Mouse (Mus musculus) right cerebral cortex, adult 18-20 months (tissue): ENCODE results near the gene Rxrb.

ENCODE experiments used
- DNase-seq: peaks from one replicate; pipeline ENCODE4 v3.0.0; 2022; ENCODE audit warnings: mixed read lengths

The Rxrb gene

DNA sequence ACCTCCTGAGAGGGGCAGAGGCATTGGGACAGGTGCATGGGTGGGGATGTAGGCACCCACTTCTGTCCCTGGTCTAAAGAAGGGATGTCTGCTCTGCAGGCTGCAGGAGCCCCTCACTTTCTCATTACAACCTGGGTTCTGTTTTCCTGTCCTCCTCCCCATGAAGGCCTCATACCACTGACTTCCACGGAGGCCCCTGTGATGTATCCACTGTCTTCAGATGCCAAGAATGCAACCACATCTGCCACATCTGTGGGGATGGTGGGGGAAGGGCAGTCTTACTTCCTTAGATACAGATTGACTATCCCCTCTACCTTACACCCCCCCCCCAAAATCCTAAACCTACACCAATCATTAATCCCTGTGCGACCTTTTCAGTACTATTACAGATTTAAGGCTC, 5.4 kb upstream of the Rxrb start:
- no peak for DNase-seq

DNA sequence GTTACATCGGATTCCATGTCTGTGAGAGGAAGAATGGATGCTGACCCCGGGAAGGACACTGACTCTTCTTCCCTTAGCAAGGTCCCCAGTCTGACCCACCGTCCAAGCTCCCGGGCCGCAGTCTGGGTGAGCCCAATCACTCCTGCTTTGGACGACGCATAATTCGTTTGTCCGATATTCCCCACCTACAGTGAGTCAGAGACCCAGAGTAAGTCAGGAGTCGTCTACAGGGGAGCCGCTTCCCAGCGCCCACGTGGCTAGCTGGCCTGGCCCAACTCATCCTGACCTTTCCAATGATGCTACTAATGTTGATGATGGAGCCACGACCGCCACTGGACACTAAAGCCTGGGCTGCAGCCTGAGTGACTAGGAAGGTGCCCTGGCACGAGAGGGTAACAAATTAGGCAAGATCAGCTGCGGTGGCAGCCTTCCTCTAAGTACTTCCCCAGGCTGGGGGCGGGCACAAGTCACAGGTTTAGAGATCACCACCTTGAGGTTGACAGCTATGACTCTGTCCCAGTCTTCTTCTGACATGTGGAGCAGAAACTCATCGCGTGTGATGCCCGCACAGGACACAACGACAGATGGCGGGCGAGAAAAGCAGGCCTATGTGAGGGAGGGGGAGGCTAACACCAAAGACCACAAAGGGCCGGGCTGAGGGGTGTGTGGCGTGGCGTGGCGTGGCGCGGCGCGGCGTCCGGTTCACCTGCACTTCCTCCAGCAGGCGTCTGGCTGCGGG, 4.5 kb upstream of the Rxrb start:
- DNase-seq: no peak

DNA sequence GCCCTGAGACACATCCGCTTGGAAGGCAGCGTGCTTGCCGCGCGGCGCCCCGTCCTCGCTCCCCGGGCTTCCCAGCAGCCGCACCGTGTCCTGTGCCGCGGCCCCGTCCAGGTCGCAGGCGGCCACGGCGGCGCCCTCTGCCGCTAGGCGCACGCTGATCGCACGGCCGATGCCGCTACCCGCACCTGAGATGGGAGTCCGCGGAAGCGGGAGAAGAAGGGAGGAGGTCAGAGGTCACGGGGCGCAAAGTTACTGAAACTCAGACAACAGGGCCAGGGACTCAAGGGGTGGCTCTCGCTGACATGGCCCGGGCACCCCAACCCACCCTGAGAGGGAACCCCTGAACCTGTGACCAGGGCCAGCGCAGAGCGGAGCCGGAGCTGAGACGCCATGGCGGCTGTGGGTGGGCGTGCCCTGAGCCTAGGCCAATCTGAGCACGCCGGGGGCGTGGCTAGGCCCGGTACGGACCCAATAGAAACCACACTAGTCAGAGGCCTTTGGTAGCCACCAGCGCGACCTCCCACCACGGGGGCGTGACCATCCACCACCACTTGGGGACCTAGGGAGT, 3.9 kb upstream of the Rxrb start, which contains the start of gene H2-Ke6:
Gene H2-Ke6 (minus strand): TSS at position 405 of the 568 bp plus-strand sequence.
- peak; percentile 94 for DNase-seq

DNA sequence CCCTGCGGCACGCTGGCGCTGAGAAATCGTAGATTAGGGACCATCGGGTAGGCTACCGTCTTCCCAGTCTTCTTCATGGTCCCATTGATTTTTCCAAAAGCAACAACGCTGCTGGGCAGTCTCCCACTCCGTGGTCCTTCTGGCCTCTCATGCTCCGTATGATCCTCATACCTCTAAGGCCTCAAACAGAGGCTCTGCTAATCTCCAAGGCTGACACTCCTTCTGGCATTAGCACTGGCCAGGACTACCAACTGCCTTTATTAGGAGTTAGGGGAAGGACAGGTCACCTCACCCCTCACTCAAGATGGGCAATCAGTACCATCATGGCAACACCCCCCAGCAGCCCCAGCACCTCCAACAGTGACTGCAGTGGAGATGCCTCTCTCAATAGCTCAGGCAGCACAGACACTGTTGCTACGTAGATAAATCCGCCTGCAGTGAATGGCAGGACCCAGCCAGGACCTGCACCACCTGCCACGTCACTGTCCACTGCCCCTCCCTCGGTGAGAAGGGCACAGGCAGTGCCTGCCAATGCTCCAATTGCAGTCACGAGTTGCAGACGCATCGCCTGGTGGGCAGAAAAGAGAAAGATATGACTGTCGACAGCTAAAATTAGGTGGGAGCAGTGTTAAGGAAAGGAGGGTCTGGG, 3.0 kb upstream of the Rxrb start:
- no peak for DNase-seq

DNA sequence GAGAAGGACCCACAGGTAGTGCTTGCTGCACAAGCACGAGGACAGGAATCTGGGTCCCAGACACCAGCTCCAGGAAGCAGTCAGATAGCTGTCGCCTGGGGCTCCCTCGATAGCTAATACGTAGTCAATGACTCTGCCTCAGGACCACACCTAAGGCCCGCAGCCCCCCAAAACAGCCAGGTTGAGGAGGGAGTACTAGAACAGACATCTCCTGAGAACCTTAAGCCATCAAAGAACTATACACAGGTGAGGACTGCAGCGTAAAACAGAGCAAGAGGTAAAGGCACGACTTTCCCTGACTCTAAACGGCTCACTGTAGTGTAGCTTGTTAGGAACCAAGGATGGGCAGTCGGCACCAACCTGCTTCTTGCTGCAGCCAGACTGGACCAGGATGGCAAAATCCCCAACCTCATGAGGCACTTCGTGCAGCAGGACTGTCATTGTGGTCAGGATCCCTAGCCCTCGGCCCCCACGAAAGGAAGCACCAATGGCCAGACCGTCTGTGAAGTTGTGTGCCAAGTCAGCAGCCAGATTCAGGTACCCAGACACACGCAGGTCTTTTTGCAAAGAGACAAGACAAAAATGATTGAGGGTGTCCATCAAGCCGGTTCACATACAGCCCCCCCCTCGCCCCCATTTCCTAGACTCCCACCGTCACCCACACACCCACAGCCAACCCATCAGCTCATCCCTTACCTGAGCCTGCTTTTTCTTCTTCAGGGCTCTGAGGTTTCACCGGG, 2.3 kb upstream of the Rxrb start:
- DNase-seq: no peak

DNA sequence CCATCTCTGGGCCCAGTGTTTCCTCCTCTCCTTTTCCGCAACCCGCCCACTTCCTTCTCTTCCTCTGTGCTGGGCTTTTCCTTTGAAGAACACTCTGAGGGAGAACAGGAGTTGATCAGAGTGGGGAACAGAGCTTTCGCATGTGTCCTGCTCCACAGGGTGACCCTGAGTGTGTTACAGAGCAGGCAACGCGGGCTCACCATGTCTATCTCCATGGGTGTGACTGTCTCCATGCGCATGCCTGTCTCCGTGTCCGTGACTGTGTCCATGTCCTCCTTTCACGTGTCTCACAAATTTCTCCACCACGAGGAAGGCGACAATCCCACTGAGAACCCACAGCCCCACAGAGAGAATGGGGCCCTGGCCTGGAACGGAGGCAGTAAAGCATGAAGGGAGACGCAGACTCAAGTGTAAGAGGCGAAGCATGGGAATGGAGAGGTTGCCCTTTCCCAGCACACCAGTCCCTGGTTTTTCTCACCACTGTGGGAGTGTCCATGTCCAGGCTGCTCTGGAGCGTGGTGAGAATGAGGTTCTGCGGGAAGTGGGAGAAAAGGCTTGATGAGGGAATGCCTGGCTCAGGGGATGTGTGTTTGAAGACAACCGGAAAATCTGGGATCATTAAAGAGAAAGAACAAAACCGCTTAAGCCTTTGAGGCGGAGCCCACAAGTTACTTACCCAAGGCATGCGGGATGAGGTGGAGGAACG, 1.6 kb upstream of the Rxrb start:
- DNase-seq: no peak

DNA sequence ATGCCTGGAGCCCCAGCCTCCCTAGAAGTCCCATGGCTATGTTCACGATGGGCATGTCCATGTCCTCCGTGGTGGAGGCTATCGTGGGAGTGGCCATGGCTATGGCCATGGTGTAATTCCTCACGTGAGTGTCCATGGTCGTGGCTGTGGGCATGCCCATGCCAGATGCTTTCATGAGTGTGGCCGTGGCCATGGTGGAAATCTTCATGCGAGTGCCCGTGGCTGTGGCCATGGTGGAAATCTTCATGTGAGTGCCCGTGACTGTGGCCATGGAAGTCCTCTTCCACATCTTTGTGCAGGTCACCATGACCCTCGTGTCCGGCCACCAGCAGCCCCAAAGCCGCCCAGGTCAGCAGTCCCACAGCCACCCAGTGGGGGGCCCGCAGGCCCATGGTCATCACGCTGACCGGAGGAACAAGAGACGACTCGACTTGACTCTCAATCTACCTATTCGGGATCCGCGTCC, 718 bp upstream of the Rxrb start:
- no peak for DNase-seq

DNA sequence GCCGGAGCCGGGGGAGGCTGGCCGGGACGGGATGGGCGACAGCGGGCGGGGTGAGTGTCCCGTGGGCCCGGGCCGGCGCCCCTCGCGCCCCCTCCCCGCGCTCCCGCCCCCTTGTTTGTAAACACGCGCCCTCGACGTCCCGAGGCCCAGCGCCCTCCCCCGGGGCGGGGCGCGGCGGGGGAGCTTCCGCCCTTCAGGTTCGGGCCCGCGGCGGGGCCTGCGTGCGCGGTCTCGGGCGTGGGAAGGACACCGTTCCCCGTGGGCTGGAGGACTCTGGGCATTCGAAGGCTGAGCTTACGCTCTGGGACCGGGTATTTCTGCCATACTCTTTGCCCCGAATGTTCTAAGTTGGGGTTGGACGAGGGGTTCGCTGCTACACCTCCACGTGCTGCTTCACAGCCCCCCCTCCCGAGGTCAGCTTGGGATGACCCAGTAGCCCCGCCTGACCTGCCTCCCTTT, 591 bp downstream of the Rxrb start:
- no peak for DNase-seq

DNA sequence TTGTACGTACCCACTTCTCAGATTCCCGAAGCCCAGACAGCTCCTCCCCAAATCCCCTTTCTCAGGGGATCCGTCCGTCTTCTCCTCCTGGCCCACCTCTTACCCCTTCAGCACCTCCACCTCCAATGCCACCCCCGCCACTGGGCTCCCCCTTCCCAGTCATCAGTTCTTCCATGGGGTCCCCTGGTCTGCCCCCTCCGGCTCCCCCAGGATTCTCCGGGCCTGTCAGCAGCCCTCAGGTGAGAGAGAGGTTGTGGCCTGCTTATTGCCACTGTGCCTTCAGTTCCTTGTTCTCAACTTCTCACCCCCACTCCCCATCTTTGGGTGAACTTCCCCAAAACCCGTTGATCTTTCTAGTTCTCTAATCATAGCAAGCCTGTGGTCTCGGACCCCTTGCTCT, 1.2 kb downstream of the Rxrb start:
- no peak for DNase-seq

DNA sequence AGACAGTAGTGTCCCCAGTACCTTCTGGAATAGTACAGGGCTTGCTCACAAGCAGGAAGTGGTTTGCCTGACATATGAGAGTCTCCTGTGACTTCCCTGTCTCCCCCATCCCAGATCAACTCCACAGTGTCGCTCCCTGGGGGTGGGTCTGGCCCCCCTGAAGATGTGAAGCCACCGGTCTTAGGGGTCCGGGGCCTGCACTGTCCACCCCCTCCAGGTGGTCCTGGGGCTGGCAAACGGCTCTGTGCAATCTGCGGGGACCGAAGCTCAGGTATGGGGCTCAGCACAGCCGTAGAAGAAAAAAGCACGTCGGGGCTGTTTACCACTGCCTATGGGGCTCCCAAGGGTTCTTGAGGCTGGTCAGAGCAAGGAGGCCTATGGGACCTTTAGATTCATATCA, 1.8 kb downstream of the Rxrb start:
- no peak for DNase-seq

DNA sequence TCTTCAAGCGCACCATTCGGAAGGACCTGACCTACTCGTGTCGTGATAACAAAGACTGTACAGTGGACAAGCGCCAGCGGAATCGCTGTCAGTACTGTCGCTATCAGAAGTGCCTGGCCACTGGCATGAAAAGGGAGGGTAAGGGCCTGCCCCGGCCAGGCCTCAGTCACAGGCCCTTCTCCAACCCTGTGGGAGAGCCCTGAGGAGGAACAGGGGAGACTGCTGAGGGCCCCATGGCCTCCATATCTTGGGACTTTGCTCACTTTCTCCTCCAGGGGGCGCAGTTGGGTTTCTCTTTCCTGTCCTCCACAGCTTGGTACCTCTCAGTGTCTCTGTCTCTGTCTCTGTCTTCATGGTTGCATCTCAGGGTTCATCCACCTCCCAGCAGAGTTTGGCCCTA, 2.5 kb downstream of the Rxrb start:
- DNase-seq: peak; percentile 63

DNA sequence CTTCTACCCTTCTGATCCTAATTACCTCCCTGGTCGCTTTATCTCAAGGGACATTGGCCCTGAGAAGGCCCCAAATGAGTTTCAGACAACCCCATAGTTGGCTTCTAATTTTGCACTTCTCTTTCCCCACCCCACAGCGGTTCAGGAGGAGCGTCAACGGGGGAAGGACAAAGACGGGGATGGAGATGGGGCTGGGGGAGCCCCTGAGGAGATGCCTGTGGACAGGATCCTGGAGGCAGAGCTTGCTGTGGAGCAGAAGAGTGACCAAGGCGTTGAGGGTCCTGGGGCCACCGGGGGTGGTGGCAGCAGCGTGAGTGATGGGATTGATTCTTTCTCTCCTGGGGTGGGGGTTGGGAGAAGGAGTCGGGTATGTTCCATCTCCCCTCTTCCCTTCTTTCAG, 3.9 kb downstream of the Rxrb start:
- no peak for DNase-seq

DNA sequence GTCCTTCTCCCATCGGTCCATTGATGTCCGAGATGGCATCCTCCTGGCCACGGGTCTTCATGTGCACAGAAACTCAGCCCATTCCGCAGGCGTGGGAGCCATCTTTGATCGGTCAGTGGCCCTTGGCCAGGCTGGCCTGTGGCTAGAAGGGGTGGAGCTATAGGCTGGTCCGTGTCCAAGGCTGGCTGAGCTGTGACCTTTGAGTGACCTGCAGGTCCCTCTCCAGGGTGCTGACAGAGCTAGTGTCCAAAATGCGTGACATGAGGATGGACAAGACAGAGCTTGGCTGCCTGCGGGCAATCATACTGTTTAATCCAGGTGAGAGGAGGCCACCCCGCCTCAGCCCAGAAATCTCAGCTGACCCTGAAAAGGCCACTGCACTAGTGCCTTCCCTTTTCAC, 5.0 kb downstream of the Rxrb start:
- no peak for DNase-seq

DNA sequence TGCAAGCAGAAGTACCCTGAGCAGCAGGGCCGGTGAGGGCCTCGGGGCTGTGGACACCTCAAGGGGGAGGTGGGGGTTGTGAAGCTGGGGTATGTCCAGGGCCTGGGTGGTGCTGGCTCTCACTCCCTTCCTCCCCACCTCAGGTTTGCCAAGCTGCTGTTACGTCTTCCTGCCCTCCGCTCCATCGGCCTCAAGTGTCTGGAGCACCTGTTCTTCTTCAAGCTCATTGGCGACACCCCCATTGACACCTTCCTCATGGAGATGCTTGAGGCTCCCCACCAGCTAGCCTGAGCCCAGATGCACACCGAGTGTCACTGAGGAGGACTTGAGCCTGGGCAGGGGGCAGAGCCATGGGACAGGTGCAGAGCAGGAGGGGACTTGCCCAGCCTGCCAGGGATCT, 5.6 kb downstream of the Rxrb start:
- DNase-seq: no peak

DNA sequence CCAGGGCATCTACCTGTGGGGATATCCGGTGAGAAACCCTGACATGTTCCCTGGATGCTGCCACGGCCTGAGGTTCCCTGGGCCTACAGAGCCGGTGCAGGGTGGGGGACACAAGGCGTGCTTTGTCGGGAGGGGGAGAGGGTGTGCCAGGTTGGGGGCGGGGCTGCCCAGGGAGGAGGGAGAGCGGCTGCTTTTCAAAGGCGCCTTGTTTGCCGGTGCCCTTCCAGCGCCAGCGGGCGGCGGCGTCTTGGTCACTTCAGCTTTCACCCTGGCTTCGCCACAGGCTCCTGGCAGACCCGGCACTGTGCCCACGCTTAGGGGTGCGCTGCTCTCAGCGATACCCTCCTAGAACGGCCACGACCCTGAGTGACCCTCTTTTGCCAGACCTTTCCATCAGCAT, 6.8 kb downstream of the Rxrb start:
- DNase-seq: peak; percentile 69

DNA sequence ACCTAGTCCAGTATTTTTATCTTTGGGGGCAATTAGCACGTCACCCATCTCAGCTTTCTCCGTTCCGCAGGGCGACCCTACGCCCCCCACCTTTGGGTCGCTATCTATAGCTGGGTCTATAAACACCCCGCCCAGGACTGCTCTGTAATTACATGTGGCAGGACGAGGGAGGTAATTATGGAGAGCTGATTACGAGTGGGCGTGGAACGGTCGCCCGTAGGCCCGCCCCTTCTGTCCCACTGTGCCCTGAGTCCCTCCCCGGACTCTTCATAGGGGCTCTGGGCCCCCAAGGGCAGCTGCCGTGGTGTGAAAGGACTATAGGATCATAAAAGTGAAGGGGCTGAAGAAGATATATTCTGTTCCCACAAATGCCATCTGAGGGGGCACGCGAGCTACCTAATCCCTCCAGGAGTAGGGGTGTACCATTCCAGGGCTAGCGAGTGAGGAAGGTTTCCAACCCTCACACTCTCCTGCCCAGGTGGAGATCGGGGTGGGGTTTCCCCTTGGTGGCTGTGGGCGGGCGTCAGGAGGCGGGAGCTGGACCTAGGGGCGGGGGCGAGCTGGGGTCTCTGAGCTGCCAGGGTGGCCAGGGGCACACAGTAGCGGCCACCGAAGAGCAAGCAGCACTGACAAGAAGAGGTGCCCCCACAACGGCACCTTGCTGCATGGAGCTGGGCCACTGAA, 7.4 kb downstream of the Rxrb start, which contains the start of gene Col11a2:
Gene Col11a2 (plus strand): TSS at position 560 of the 684 bp plus-strand sequence.
- no peak for DNase-seq

DNA sequence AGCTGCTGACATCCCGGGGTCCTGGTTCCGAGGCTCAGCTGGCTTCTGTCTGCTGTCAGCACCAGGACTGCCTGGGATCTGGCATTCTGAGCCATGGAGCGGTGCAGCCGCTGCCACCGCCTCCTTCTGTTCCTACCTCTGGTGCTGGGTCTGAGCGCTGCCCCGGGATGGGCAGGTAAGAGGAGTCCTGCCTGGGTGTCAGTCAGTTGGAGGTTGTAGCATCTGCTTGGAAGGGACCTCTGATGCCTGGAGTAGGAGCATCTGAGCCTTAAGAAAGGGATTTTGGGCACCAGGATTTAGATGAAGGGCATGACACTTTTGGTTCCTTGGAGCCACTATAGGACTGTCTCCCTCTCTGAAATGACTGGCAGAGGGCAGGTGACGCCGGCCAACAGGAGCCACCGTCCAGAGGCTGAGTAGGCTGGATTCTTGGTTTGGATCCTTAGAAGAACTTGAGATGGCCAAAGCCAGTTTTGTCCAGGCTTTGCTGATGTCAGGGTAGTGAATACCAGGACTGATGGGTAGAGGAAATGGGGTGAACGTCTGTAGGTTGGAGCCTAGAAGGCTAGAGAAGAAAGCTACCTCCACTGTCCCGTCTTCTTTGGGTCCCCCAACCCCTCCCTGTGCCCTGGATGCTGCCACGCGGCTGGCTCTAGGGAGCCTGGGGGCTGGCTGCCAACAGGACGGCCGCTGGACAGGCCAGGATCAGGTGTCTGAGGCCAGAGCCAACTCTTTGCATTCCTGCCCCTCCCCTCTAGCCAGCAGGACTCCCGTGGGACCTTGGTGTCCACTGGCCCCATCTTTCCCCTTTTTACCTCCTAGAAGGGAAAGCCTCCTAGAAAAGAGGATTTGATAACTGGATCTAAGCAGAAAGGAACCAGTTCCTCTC, 8.2 kb downstream of the Rxrb start:
- no peak for DNase-seq

DNA sequence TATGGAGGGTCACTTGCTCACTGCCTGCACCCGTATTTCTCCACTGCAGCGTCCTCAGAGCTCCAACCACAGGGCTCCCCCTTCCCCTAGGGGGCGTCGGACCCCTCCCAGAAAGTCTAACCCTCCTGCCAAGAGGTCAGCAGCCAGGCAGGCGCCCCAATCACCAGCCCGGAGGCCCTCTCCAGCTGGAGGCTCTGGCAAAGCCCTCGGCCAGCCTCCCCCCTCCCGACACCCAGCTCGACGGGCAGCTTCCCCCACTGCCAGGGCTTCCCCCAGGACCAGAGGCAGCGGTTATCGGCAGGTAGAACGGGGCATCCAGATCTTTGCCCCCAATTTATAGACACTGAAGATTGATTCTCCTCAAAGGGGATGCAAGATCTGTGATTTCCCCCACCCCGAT, 14.3 kb downstream of the Rxrb start:
- no peak for DNase-seq

DNA sequence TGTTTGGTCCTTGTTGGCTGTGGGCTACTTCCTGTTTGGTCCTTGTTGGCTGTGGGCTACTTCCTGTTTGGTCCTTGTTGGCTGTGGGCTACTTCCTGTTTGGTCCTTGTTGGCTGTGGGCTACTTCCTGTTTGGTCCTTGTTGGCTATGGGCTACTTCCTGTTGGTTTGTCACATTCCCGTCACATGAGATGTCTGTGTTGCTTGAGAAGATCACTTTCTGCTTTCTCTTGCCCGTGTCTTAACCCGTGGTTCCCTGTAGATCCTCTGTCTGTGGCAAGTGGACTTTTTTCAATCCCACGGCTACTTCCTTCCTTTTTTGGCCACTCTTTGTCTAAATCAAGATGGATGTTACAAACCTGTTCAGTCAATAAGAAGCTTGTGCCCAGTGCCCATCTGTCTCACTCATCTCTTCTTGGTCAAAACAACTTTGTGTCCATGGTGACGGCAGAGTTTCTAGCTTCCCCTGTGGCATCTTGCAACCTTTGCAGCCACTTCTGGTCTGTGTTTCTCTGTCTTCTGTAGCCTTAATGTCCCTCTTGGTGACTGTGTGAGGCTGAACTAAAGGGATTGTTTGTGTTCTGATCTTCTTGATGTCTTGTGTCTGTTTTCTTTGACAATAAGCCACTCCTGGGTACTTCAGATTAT, 15.9 kb downstream of the Rxrb start:
- no peak for DNase-seq

DNA sequence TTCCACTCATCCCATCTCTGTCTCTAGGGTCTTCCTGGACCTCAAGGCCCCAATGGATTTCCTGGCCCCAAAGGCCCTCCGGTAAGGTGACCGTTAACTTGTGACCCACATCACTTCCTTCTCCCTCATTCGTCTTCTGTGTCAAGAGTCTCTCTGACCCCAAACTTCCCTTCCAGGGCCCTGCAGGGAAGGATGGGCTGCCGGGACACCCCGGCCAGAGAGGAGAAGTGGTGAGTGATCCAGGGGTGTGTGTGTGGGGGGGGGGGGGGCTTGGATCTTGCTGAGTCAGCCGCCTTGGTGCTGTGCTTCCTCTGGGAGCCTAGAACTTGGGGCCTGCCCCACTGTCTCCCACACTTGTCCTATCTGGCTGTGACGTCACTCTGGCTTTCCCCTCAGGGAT, 25.6 kb downstream of the Rxrb start:
- no peak for DNase-seq

DNA sequence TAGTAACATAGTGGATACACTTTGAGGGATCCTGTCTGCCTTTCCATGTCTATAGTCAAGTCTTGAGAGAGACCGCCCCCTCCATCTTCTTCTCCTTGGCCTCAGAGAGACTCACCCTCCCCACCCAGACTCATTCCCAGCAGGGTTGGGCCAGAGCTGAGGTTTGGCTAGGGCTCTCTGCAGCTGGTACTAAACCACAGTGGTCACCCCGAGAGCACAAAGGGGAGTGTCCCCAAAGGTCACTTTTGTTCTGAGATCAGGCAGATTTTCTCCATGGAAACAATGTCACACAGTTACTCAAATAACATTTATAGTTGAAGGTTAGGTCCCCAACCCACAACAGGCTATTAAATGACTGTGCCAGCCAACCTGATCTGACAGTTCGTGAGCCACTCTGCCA, 37.3 kb downstream of the Rxrb start:
- no peak for DNase-seq
